ENCODE assay signal across 10 mouse cellular contexts in the genomic region with DNA sequence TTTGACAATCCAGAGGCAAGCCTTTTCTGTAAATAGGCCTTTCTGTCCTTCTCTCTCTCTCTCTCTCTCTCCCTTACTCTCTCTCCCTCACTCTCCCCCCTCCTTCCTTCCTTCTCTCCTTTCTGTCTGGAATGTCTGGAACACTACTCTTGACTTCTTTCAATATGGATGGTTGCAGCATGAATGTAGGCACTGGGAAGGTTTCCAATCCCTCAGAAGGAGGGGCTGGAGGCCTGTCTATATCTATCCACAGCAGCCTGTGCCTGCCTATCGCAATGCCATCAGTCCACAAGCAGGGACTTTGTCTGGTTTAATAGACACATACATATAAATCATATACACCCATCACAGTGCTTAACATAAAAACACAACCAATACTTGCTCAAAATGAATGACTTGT. TPM values are rescaled to one million over a fixed set of nuclear protein-coding genes. Genes with fewer than 3 reads are reported as not detected.
A peak's percentile ranks its signal among the peaks of the same experiment; 100 is the strongest.
DNase-seq lines count a peak whose midpoint lies in the region; ATAC-seq lines count a peak whose summit lies in the region.
"Had no signal": no experiment of that assay in that cellular context is flagged by ENCODE, and none has a peak within 500 bp of the region (broad histone marks: within the 10 kb centered on the region; RNA-seq: fewer than 3 reads in every experiment).

No protein-coding gene starts in this region.

- no peak for DNase-seq in frontal cortex, postnatal 25 days (ENCODE audit: low spot score in 2 of 2)
- DNase-seq in lung, postnatal 25 days (ENCODE audit: low spot score), result no peak
- no peak for DNase-seq in thymus, postnatal 10 days (ENCODE audit: low spot score in 2 of 2)
- DNase-seq in adrenal gland, adult 18-20 months (ENCODE audit: low spot score in 2 of 2), result no peak
- DNase-seq: heart, adult 18-20 months; lung, adult 2 months had no signal

- no peak overlapping the region for H3K4me3 ChIP-seq in lung, embryonic 16.5 days (ENCODE audit: low read length)
- H3K4me3 ChIP-seq in hindbrain, embryonic 13.5 days, result no peak overlapping the region
- no peak overlapping the region for H3K4me3 ChIP-seq in neural tube, embryonic 14.5 days (ENCODE audit: low read depth, low read length)

- H3K27me3 ChIP-seq in lung, embryonic 16.5 days (ENCODE audit: control insufficient read depth, insufficient read depth, low read depth, low read length), result no peaks in the 10 kb centered on the region
- no peaks in the 10 kb centered on the region for H3K27me3 ChIP-seq in hindbrain, embryonic 13.5 days
- H3K27me3 ChIP-seq in neural tube, embryonic 14.5 days (ENCODE audit: control insufficient read depth, insufficient read depth, low read length), result no peaks in the 10 kb centered on the region

- no peaks in the 10 kb centered on the region for H3K9me3 ChIP-seq in lung, embryonic 16.5 days (ENCODE audit: control insufficient read depth, low read length)
- H3K9me3 ChIP-seq in hindbrain, embryonic 13.5 days, result no peaks in the 10 kb centered on the region
- no peaks in the 10 kb centered on the region for H3K9me3 ChIP-seq in neural tube, embryonic 14.5 days (ENCODE audit: control insufficient read depth, low read length)

- H3K4me2 ChIP-seq in lung, embryonic 16.5 days (ENCODE audit: low read depth, low read length), result no peak overlapping the region
- no peak overlapping the region for H3K4me2 ChIP-seq in hindbrain, embryonic 13.5 days
- no peak overlapping the region for H3K4me2 ChIP-seq in neural tube, embryonic 14.5 days (ENCODE audit: low read depth, low read length)

- peak; percentile 68 for ATAC-seq in frontal cortex, adult (ENCODE audit: low TSS enrichment)
- peak; percentile 76; the same call in 1 of the 2 replicates for ATAC-seq in lung, embryonic 16.5 days (ENCODE audit: low read depth)
- peak; percentile 33; the same call in 1 of the 2 replicates for ATAC-seq in hindbrain, embryonic 13.5 days (ENCODE audit: low FRiP score)
- ATAC-seq in neural tube, embryonic 14.5 days (ENCODE audit: low read depth), result 0 out of 2 replicates have a peak, but pooled peaks have one; percentile 49

- H3K27ac ChIP-seq in lung, embryonic 16.5 days (ENCODE audit: low read length), result peak overlapping the region; percentile 13
- peak overlapping the region; percentile 87 for H3K27ac ChIP-seq in hindbrain, embryonic 13.5 days
- peak overlapping the region; percentile 58 for H3K27ac ChIP-seq in neural tube, embryonic 14.5 days (ENCODE audit: low read depth, low read length)

- no peak overlapping the region for H3K9ac ChIP-seq in lung, embryonic 16.5 days (ENCODE audit: low read length)
- H3K9ac ChIP-seq in hindbrain, embryonic 13.5 days, result no peak overlapping the region
- H3K9ac ChIP-seq in neural tube, embryonic 14.5 days (replicated peaks; ENCODE audit: low read depth, low read length), result no peak overlapping the region

- WGBS in lung, embryonic 16.5 days, result 29% methylated on average over 1 of the region's 1 CpGs
- whole genome bisulfite sequencing in hindbrain, embryonic 13.5 days, result 29% methylated on average over 1 of the region's 1 CpGs
- WGBS in neural tube, embryonic 14.5 days, result 17% methylated on average over 1 of the region's 1 CpGs

- peaks cover 3% of the 10 kb centered on the region; the same call in 1 of the 2 replicates for H3K36me3 ChIP-seq in lung, embryonic 16.5 days (ENCODE audit: control insufficient read depth, insufficient read depth, low read length)
- no peaks in the 10 kb centered on the region for H3K36me3 ChIP-seq in hindbrain, embryonic 13.5 days
- no peaks in the 10 kb centered on the region for H3K36me3 ChIP-seq in neural tube, embryonic 14.5 days (ENCODE audit: control insufficient read depth, insufficient read depth, low read length)

- peaks cover 9% of the 10 kb centered on the region for H3K4me1 ChIP-seq in lung, embryonic 16.5 days (replicated peaks; ENCODE audit: control insufficient read depth, insufficient read depth, low read length)
- peaks cover 39% of the 10 kb centered on the region for H3K4me1 ChIP-seq in hindbrain, embryonic 13.5 days (replicated peaks)
- H3K4me1 ChIP-seq in neural tube, embryonic 14.5 days (ENCODE audit: control insufficient read depth, insufficient read depth, low read length), result peaks cover 20% of the 10 kb centered on the region

RNA-seq across cellular contexts. Expression of gene P4ha3, which starts 23.9 kb away (rescaled TPM):
- 15.5 and 17.2 TPM in 2 replicates for polyA plus RNA-seq in lung, embryonic 16.5 days (2015; fragmentation: Nextera tagmentation; extraction: Ambion mirVana)
- polyA plus RNA-seq in hindbrain, embryonic 13.5 days (2015; fragmentation: Nextera tagmentation; extraction: Ambion mirVana), result 5.9 and 6.4 TPM in 2 replicates
- polyA plus RNA-seq in neural tube, embryonic 14.5 days (2014; fragmentation: Nextera tagmentation; extraction: Ambion mirVana), result 15.8 and 16.2 TPM in 2 replicates
- total RNA-seq in adrenal gland, adult 18-20 months (2021), result under 1 TPM; 0.27 to 0.38 TPM

Comparison
In these comparisons a context has a peak if more than half of its experiments do, and no peak if none do; other contexts are left out.
1. H3K27ac ChIP-seq: peak in every context shown above with its lines; median percentile 87 in hindbrain, embryonic 13.5 days; 58 in neural tube, embryonic 14.5 days; 13 in lung, embryonic 16.5 days.